Mouse (Mus musculus) lung, embryonic 14.5 days (tissue): ENCODE results near the gene Atf7ip2. TPM values are rescaled to one million over a fixed set of nuclear protein-coding genes. Genes with fewer than 3 reads are reported as not detected.
"Not testable (repeated sequence)": the region's sequence is repeated elsewhere in the genome, so short reads cannot be mapped to it uniquely, and the experiment has no call there.

Experiments
- ATAC-seq: fragments of 200-750 bp; cut with Nextera tagmentation; 2 replicates; pipeline ENCODE4 v1.8.0; 2017; ENCODE audit warnings: mild to moderate bottlenecking, moderate TSS enrichment, moderate library complexity; ENCODE audit not compliant: insufficient read depth
- DNase-seq: peaks from one replicate; pipeline ENCODE4 v3.0.0-alpha.2; 2015
- H3K27ac ChIP-seq: fragments of 300-500 bp; sonication (generic); 2 replicates; pipeline ENCODE4 v1.5.1; 2014; ENCODE audit warnings: low read depth, mild to moderate bottlenecking, moderate library complexity
- H3K27me3 ChIP-seq: fragments of 300-500 bp; sonication (generic); 2 replicates; pipeline ENCODE4 v1.6.1; 2014; ENCODE audit warnings: low read length, control low read depth; ENCODE audit not compliant: insufficient read depth
- H3K36me3 ChIP-seq: fragments of 300-500 bp; sonication (generic); 2 replicates; pipeline ENCODE4 v1.6.1; 2014; ENCODE audit warnings: control low read depth; ENCODE audit not compliant: insufficient read depth
- H3K4me1 ChIP-seq: fragments of 300-500 bp; sonication (generic); 2 replicates; pipeline ENCODE4 v1.6.1; 2014; ENCODE audit warnings: antibody characterized with exemption, control low read depth; ENCODE audit not compliant: insufficient read depth
- H3K4me2 ChIP-seq: fragments of 300-500 bp; sonication (generic); 2 replicates; pipeline ENCODE4 v1.6.1; 2014; ENCODE audit warnings: mild to moderate bottlenecking
- H3K4me3 ChIP-seq: fragments of 300-500 bp; sonication (generic); 2 replicates; pipeline ENCODE4 v1.5.1; 2014; ENCODE audit warnings: low read depth, low read length
- H3K9ac ChIP-seq: fragments of 300-500 bp; sonication (generic); 2 replicates; pipeline ENCODE4 v1.6.1; 2014
- H3K9me3 ChIP-seq: fragments of 300-500 bp; sonication (generic); 2 replicates; pipeline ENCODE4 v1.6.1; 2016; ENCODE audit warnings: low read depth, low read length, control low read depth
- CTCF ChIP-seq: IDR thresholded peaks from 2 replicates; pipeline ENCODE4 v1.5.1; 2016; ENCODE audit warnings: antibody characterized with exemption, low read depth
- WGBS: fragments of 180-500 bp; shearing (Covaris S2); extraction: QIAGEN DNeasy Blood & Tissue Kit; methylation state at CpG from one replicate; pipeline ENCODE4 v1.1.7; 2014; 5-methylcytosine and 5-hydroxymethylcytosine counted together
- polyA plus RNA-seq: library from polyadenylated mRNA; unstranded; fragments of >200 nt; fragmentation: Nextera tagmentation; extraction: Ambion mirVana; gene quantifications from 2 replicates; pipeline ENCODE4 v1.2.1, GENCODE M21; 2014

Gene Atf7ip2
- 2.5 and 2.7 TPM in 2 replicates for polyA plus RNA-seq

- peak; percentile 100 for ATAC-seq
- H3K9ac ChIP-seq, result peak within 1 kb of the TSS; percentile 64
Observed at GRCm38 (mm10) chr16:10192679-10193506, at the start of gene Atf7ip2. Gene Atf7ip2 (plus strand): TSS chr16:10192712.

DNA sequence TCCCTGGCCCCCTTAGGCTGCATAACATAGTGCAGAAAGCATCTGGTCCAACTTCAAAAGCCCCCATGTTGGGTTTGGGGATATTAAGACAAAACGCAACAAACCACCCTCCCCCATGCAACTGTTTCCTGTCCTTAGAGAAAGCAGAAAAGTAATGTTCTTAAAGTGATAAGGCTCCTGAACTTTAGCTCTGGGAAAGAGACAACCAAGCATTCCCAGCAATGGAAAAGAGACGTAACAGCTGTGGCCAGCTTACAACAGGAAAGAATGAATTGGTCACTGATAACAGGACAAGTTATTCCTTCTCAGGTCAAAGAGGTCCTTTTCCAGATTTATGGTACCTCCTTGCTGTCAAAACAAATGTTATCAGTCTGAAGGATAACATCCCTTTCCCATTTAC is 49.3 kb upstream of the Atf7ip2 start:
- DNase-seq (no peak), ATAC-seq (no peak; the same call in 1 of the 2 replicates)
- no peak overlapping the region for H3K27ac ChIP-seq
- no peak overlapping the region for H3K4me3 ChIP-seq
- no peaks in the 10 kb centered on the region for H3K36me3 ChIP-seq
- TF ChIP-seq CTCF, result no peak
- H3K27me3 ChIP-seq, result no peaks in the 10 kb centered on the region
- 29% methylated on average over 2 of the region's 2 CpGs for WGBS
- H3K9me3 ChIP-seq, result no peaks in the 10 kb centered on the region
- H3K9ac ChIP-seq, result no peak overlapping the region
- H3K4me1 ChIP-seq, result no peaks in the 10 kb centered on the region
- no peak overlapping the region for H3K4me2 ChIP-seq

More at GRCm38 (mm10) chr16:10192679-10193506, at the start of gene Atf7ip2:
- WGBS, result 1% methylated on average over 63 of the region's 63 CpGs
- H3K27me3 ChIP-seq, result no peaks in the 10 kb centered on the region; the same call in 1 of the 2 replicates
- no peaks in the 10 kb centered on the region for H3K4me1 ChIP-seq
- TF ChIP-seq CTCF, result no peak
- DNase-seq, result peak; percentile 98
- H3K9me3 ChIP-seq, result no peaks in the 10 kb centered on the region; the same call in 1 of the 2 replicates
- H3K27ac ChIP-seq, result no peak within 1 kb of the TSS
- H3K4me2 ChIP-seq, result peak within 1 kb of the TSS; percentile 98
- peak within 1 kb of the TSS; percentile 60 for H3K4me3 ChIP-seq
- no peaks in the 10 kb centered on the region for H3K36me3 ChIP-seq

DNA sequence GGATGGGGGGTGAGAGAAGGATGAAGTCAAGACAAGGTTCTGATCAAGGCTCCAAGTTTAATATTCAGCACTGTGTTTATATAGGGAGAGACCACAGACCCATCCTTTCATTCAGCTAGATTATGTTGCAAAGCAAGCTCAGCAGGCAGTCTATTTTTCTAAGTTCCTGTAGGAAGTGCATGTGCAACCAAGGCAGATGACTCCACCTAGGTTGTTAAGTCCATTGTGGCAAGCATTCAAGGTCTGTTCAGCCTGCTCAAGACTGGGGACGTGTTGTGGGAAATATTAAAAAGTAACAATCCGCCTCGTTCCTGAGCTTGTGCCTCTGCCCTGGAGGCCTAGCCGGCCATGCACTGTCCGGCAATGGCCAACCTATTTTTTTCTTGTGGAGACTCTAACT is 45.1 kb upstream of the Atf7ip2 start:
- no peaks in the 10 kb centered on the region for H3K27me3 ChIP-seq
- H3K9me3 ChIP-seq, result no peaks in the 10 kb centered on the region
- no peak for ATAC-seq
- no peak overlapping the region for H3K27ac ChIP-seq
- H3K9ac ChIP-seq, result no peak overlapping the region
- H3K4me1 ChIP-seq, result no peaks in the 10 kb centered on the region
- no peaks in the 10 kb centered on the region for H3K36me3 ChIP-seq
- no peak overlapping the region for H3K4me2 ChIP-seq
- no peak overlapping the region for H3K4me3 ChIP-seq
- no peak for TF ChIP-seq CTCF
- 91% methylated on average over 5 of the region's 5 CpGs for WGBS
- DNase-seq, result no peak

DNA sequence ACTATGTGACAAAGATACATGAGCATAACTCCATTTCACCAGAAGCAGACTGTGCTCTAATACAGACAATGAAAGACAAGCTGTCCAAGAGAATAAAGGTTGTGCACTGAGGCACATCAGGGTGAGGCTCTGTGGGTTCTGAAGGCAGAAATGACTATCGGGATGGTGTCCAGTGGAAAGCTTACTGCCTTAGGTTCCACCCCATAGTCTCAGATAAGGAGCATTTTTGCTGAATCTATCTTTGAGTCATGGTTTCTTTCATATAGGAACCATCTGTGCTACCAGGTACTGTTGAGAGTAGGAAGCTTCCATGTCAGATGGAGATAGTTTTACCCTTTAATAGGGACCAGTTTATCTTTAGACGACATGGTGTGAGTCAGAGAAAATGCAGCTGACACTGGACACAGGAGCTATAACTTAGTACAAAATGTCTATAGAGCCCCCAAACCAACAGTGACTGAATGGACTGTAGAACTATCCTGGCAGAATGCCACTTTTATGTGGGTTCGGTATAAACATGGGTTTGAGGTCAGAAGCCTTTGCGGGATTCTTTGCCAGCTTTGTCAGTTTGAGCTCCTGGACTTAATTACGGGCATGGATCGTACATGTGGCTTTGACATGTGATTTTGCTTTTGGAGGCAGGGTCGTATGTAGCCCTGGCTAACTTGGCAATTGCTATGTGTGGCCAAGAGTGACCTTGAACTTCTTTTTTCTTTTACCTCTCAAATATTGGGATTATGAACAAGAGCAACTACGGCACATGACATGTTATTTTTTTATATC is 23.2 kb upstream of the Atf7ip2 start:
- Histone ChIP-seq H3K4me1 (no peaks in the 10 kb centered on the region), H3K9ac (no peak overlapping the region), H3K9me3 (no peaks in the 10 kb centered on the region), H3K27me3 (no peaks in the 10 kb centered on the region), H3K4me2 (no peak overlapping the region), H3K27ac (no peak overlapping the region), H3K4me3 (no peak overlapping the region), H3K36me3 (no peaks in the 10 kb centered on the region)
- no peak for ATAC-seq
- peak; percentile 43 for DNase-seq
- WGBS, result 64% methylated on average over 8 of the region's 8 CpGs
- no peak for TF ChIP-seq CTCF

DNA sequence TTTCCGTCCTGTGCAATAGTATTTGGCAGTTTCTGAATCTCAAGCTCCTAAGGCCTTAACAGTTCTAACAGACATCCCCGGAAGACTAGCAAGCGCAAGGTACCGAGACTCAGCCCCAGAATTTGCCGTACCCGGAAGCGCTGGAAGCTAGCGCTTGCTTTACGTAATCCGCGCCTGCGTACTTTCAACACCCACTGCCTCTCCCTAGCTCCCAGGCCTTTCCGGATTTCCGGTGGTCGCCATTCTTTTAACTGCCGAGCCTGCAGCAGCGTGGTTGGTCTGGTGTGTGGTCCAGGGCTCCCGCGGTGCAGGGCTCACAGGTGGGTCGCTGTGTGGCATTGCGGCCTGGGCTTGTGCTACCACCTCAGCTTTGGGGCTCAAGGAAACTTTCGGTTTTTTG is 22.5 kb upstream of the Atf7ip2 start, which contains the start of gene Rpl39l:
Gene Rpl39l, plus strand, starts transcription at position 222 of the 400 bp plus-strand sequence.
- Histone ChIP-seq H3K9me3 (no peaks in the 10 kb centered on the region), H3K36me3 (no peaks in the 10 kb centered on the region), H3K27ac (no peak within 1 kb of the TSS), H3K4me2 (no peak within 1 kb of the TSS), H3K27me3 (no peaks in the 10 kb centered on the region), H3K4me3 (no peak within 1 kb of the TSS), H3K4me1 (no peaks in the 10 kb centered on the region), H3K9ac (no peak within 1 kb of the TSS)
- no peak for TF ChIP-seq CTCF
- DNase-seq (no peak), ATAC-seq (no peak)
- 82% methylated on average over 22 of the region's 22 CpGs for WGBS

- no peak overlapping the region for H3K4me2 ChIP-seq
- DNase-seq (no peak), ATAC-seq (no peak)
- TF ChIP-seq CTCF, result no peak
- H3K9me3 ChIP-seq, result no peaks in the 10 kb centered on the region
- H3K27me3 ChIP-seq, result no peaks in the 10 kb centered on the region
- no peak overlapping the region for H3K4me3 ChIP-seq
- 86% methylated on average over 4 of the region's 4 CpGs for WGBS
- H3K36me3 ChIP-seq, result no peaks in the 10 kb centered on the region
- H3K4me1 ChIP-seq, result no peaks in the 10 kb centered on the region
- H3K27ac ChIP-seq, result no peak overlapping the region
- H3K9ac ChIP-seq, result no peak overlapping the region
Observed at GRCm38 (mm10) chr16:10171276-10171675, 21.2 kb upstream of the Atf7ip2 start.

GRCm38 (mm10) chr16:10172179-10172820 is 20.2 kb upstream of the Atf7ip2 start:
- Histone ChIP-seq H3K27me3 (no peaks in the 10 kb centered on the region), H3K9ac (no peak overlapping the region), H3K4me1 (no peaks in the 10 kb centered on the region), H3K36me3 (no peaks in the 10 kb centered on the region), H3K4me3 (no peak overlapping the region), H3K27ac (no peak overlapping the region), H3K4me2 (no peak overlapping the region), H3K9me3 (no peaks in the 10 kb centered on the region; the same call in 1 of the 2 replicates)
- no peak for TF ChIP-seq CTCF
- no peak for ATAC-seq
- WGBS, result 86% methylated on average over 3 of the region's 3 CpGs
- DNase-seq, result no peak

- not testable (repeated sequence) for H3K4me2 ChIP-seq, H3K4me1 ChIP-seq, H3K27ac ChIP-seq, ATAC-seq, H3K9ac ChIP-seq, H3K36me3 ChIP-seq, DNase-seq, H3K27me3 ChIP-seq, H3K4me3 ChIP-seq
- H3K9me3 ChIP-seq, result peaks cover 26% of the 10 kb centered on the region; the same call in 1 of the 2 replicates
- WGBS, result 95% methylated on average over 10 of the region's 10 CpGs
Observed at GRCm38 (mm10) chr16:10187461-10187860, 5.1 kb upstream of the Atf7ip2 start.
